Mouse (Mus musculus) kidney, adult 8-10 months (tissue): ENCODE results near the gene Fam173b.

ENCODE experiments used
- DNase-seq, 2 experiments: peaks; one replicate each; pipeline ENCODE4 v3.0.0; 2022

Fam173b gene

GRCm38 (mm10) chr15:31601646-31602374 is at the start of gene Fam173b, which contains the start of gene Cct5:
TSS of gene Fam173b (plus strand) at chr15:31601852.
TSS of gene Cct5 (minus strand) at chr15:31601804.
- peak; percentile 98 for DNase-seq

DNA sequence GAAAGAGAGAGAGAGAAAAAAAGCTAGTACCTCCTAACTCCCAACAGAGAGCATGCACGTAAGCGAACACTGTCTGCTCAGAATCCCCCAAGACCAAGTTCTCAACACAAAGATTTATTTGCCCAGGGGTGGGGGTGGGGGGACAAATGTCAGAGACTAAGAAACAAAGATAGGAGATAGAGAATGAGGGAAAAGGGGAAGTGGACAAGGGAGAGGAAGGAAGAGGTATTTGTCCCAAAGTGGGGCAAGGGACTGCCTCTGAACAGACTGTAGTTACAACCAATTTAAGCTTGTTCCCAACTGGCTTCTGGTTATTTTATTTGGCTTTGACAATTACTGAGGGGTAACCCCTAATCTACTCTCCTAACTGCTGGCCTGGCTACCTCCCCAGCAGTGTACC is 46.8 kb upstream of the Fam173b start:
- no peak for DNase-seq

GRCm38 (mm10) chr15:31561390-31561789 is 40.3 kb upstream of the Fam173b start:
- DNase-seq: no peak

DNA sequence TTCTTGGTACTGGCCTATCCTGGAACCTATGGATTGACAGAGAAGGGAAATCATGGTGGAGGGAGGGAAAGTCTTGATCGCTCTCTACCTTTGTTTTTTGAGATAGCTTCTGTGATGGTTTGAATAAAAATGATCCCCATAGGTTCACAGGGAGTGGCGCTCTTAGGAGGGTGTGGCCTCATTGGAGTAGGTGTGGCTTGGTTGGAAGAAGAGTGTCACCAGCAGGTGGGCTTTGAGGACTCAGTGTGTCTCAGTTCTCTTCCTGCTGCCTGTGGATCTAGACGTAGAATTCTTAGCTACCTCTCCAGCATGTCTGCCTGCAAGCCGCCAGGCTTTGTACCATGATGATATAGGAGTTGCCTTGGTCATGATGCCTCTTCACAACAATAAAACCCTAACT is 39.7 kb upstream of the Fam173b start:
- DNase-seq: no peak

- DNase-seq: no peak
Observed at GRCm38 (mm10) chr15:31562847-31563246, 38.8 kb upstream of the Fam173b start.

DNA sequence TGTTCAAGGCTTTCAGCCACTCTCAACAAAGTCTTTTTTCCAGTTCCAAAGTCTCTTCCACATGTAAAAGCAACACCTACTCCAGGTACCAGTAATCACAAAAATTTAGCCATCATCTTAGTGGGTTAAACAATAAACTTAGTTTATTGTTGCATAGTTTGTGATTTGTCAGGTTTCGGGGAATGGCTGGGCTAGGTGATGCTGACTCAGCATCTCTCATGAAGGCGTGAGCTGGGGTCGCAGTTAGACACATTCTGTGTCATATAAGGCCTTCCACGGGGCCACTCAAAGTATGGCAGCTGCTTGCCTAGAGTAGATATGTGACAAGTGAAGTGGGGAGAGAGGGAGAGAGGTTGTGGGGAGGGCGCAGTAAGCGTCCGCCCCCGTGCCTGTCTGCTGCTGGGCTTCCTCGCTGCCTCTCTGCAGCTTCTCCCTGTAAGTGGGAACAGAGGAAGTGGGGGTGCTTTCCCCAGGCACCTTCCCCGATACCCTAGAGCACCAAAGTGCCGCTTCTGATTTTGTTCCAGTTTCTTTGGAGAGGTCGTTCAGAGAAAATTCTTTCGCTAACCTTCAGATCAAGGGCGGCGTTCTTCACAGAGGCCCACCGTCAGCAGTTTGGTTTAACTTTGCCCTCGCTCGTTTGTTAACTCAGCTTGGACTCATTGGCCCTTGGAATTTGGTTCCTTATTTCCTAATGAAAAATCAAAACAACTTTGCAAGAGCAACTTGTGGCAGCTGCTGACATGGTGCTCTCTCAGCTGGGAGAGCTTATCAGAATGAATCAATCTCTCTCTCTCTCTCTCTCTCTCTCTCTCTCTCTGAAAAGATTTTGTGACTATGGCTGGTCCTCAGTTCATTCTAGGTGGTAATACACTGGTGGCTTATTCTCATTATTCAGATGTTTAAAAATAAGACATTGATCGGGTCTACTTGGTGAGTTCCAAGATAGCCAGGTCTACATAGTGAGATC is 37.8 kb upstream of the Fam173b start:
- peak; percentile 84 to 90 for DNase-seq

DNA sequence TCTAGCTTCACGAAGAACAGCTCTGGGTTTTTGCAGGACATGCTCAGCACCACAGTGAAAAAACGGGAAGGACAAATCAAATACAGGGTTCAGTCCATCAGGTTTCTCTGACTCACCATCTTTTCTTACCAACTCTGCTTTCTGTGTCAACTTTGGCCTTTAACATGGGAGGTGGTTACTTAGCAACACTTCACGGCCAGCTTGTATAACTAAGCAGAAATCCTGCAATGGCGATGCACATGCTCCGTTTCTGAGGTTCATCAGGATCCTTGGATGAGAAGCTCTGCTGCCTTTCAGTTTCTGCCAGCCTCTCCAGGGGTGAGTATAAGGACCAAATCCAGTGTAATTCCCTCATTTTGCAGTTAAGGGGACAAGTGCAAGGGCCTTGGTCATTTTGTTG is 36.5 kb upstream of the Fam173b start, which contains the start of gene Cmbl:
Cmbl (plus strand) TSS at position 206 of the 400 bp plus-strand sequence.
- DNase-seq: peak in 1 of 2 experiments; percentile 57

DNA sequence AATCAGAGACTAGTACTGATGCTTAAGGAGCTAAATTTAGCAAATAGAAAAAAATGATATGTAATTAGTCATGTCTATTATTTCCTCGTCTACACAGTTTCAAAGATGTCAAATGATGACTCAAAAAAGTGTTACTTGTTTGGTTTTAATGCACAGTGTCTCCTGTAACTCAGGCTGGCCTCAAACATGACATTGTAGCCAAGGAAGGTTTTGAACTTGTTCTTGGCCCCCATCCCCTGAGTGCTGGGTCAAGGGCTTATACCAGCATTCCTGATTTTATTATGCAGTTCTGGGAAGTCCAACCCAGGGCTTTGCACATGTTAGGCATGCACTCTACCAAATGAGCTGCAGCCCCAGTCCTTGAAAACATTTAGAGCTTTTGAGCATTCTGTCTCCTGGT is 35.9 kb upstream of the Fam173b start:
- DNase-seq: no peak

DNA sequence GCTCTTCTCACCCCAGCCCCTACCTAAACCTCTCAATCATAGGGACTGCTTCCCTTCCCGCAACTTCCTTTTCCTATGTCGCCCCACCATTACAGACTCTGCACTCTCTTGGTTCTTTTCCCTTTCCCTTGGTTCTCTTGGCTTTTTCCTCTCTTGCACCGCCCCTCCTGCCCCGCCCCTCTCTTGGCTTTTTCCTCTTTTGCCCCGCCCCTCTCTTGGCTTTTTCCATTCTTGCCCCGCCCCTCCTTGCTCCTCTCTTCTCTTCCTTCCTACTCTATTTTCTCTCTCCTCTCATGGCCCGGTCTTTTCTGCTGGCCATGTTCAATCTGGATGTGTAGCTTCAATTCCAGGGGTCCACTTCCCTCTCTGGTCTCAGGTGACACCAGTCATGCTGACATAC is 34.2 kb upstream of the Fam173b start:
- peak in 1 of 2 experiments; percentile 47 for DNase-seq

DNA sequence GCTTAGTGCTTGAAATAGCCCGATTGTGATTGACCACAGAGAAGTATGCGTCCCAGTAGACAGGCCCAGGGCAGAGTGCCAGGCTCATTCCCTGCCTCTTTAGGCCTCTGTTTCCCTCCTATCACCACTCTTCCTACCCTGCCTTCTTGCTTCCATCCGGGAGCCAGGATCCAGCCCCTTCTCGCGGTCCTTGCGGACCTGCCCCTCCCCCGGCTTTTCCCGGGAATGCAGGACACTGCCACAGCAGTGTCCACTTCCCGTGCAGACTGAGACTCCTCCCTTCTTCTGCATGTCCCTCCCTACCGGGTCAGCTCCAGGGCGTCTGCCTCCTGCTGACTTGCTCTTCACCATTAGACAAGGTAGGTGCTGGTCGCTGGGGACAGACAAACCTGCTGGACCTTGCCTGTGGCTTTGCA is 33.1 kb upstream of the Fam173b start:
- peak; percentile 83 to 87 for DNase-seq

DNA sequence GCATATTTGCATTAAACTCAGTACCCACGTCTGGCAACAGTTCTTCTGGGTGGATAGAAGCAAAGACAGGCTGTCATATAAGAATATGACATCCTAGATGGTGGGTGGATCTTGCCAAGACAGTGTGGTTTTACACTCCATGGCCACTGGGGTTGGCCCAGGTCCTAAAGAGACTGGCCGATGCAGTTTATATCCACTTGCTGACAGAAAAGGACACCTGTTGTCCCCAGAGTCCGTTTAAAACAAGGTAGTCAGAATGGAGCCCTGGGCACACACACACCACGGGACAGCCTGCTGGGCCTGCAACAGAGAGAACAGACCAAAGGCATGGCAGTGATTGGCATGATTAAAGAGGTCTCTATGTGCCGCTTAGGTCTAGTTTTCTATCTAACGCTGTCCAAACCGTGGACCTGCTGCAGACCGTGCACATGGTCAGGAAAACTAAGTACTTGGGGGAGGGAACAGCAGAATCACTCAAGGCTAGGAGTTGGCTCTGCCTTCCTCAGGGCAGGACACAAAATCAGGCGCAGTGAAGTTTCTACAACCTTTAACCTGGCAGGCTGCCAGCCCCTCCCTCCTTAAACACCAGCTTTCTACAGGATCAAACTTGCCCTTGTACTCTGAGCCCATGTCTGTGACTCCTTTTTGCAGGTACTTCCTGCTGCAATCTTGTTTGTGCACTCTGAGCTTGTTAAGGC is 32.2 kb upstream of the Fam173b start:
- peak; percentile 91 to 93 for DNase-seq

GRCm38 (mm10) chr15:31570959-31571358 is 30.7 kb upstream of the Fam173b start:
- DNase-seq: no peak

DNA sequence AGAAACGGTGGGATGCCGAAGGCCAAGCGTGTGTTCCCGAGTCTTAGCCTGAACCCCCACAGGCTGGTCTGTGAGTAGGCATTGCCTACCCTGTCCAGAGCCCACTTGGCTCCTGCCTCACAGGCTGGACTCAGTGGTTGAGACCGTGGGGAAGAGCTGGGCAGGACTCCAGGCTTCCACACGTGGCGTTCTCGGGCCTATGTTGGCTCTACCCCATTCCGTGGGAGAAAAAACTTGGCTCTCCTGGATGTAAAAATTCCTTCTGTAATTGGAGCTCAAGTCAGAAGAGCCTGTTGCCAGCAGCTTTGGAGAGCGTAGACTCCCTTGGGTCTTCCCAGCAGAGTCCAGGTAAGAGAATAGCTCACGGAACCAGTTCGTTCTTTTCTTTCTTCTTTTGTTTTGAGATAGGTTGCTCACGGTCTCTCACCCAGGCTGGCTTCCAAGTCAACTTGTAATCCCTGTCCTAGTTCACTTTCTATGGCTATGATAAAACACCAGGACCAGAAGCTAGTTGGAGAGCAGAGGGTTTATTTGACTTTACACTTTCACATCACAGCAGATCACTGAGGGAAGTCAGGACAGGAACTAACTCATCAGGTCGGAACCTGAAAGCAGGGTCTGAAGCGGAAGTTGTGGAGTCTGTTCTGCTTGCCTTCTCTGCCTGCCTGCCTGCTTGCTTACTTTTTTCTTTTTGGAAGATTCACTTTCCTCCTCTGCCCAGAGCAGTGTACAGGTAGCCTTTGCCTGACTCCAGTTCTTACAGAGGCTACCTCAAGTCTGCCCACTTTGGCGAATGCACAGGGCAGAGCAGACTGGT is 29.5 kb upstream of the Fam173b start:
- no peak for DNase-seq

DNA sequence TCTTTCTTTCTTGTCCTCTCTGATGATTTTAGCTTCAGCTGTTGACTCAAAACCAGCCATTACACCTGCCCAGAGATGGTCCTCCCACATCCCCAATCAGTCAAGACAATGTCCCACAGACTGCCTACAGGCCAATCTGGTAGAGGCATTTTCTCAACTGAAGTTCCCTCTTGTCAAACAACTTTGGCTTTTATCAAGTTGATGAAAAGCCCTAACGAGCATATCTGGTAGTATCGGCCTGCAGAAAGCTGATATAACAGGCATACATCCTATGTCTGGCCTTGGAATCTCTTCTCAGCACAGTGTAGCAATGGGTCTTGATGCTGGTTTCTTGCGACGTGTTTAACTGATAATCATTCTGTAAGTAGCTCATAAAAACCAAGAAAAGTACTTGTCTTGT is 28.4 kb upstream of the Fam173b start:
- DNase-seq: no peak

- DNase-seq: no peak
Observed at GRCm38 (mm10) chr15:31573692-31574091, 28.0 kb upstream of the Fam173b start.

DNA sequence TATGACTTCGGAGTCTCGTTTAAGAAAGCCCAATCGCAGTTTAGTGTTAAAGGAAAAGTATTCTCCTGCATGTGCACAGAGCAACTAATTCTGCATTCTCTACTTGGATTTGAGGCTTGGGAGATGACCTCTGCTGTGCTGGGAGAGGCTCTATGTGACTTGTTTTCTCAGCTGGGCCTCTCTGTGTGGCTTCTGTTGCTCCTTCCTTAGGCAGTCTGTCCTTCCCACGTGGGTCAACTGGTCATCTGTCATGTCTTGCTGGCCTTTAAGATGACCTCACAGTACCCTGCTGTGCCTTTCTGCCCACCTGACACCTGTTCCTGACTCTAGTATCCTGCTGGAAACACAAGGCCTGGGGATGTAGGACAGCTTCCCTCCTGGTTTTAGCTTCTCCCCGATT is 25.6 kb upstream of the Fam173b start:
- DNase-seq: no peak

GRCm38 (mm10) chr15:31581086-31581485 is 20.6 kb upstream of the Fam173b start:
- peak in 1 of 2 experiments; percentile 54 for DNase-seq

DNA sequence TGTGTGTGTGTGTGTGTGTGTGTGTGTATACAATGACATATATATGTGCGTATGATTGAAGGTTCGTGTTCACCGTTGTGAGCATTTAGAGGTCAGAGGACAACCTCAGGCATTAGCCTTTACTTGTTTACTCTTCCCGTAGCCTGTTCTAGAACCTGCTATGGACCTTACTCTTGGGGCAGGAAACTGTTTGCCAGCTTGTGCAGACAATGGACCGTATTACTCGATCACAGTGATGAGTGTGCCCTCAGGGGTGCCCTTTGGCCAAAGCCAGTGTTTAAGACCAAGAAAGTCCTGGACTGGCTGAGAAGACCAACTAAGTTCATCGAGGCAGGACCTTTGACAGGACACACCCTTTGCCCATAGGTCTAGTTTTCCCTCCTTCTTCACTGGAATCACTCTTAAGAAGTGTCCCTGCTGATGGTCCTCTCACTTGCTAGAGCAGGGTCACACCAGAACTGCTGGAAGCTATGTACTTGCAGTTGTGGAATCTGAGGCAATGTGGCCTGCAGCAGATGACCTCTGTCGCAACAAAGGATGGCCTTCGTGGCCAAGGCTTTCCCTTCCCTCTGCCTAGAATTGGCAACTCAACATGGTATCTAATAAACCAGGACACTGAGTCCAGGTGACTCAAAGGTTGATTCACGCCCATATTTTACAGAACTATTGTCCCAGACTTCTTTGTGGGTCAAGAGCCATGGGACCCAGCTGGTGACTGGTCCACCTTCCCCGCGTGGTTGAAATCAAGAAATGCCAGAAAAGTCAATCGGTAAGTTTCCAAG is 18.2 kb upstream of the Fam173b start:
- no peak for DNase-seq

GRCm38 (mm10) chr15:31585238-31585637 is 16.4 kb upstream of the Fam173b start:
- DNase-seq: no peak

- no peak for DNase-seq
Observed at GRCm38 (mm10) chr15:31586088-31586487, 15.6 kb upstream of the Fam173b start.

- peak; percentile 80 to 90 for DNase-seq
Observed at GRCm38 (mm10) chr15:31586519-31586918, 15.1 kb upstream of the Fam173b start.
